Mouse (Mus musculus) liver, adult 2 months (tissue): ENCODE data around the gene Hils1. TPM values are rescaled to one million over a fixed set of nuclear protein-coding genes. Genes with fewer than 3 reads are reported as not detected.

Source experiments
- DNase-seq: peaks from one replicate; pipeline ENCODE4 v3.0.0-alpha.2; 2011; ENCODE audit warnings: low read depth, low spot score; ENCODE audit errors: extremely low read depth
- H3K27ac ChIP-seq: fragments of 200-500 bp; replicated peaks from 2 replicates; pipeline ENCODE4 v1.5.1; 2012; ENCODE audit warnings: low read depth, mild to moderate bottlenecking, control low read depth, inconsistent platforms, low read length; ENCODE audit not compliant: insufficient read depth
- H3K27me3 ChIP-seq: fragments of 200-500 bp; 2 replicates; pipeline ENCODE4 v1.6.1; 2012; ENCODE audit warnings: mild to moderate bottlenecking, moderate library complexity, low read length, inconsistent platforms; ENCODE audit not compliant: control insufficient read depth, insufficient read depth
- H3K36me3 ChIP-seq: fragments of 200-500 bp; 2 replicates; pipeline ENCODE4 v1.6.1; 2012; ENCODE audit warnings: low read length, inconsistent platforms; ENCODE audit not compliant: control insufficient read depth, insufficient read depth
- H3K4me1 ChIP-seq: fragments of 200-500 bp; 2 replicates; pipeline ENCODE4 v1.6.1; 2011; ENCODE audit warnings: low read length; ENCODE audit not compliant: control insufficient read depth, insufficient read depth
- H3K4me3 ChIP-seq: fragments of 200-500 bp; 2 replicates; pipeline ENCODE4 v1.5.1; 2011; ENCODE audit warnings: low read depth, mild to moderate bottlenecking, control low read depth, low read length, moderate library complexity; ENCODE audit not compliant: insufficient read depth
- H3K79me2 ChIP-seq: fragments of 200-500 bp; 2 replicates; pipeline ENCODE4 v1.6.1; 2012; ENCODE audit warnings: inconsistent platforms, mild to moderate bottlenecking, low read length, moderate library complexity; ENCODE audit not compliant: control insufficient read depth, insufficient read depth
- H3K9ac ChIP-seq: fragments of 200-500 bp; 2 replicates; pipeline ENCODE4 v1.6.1; 2012; ENCODE audit warnings: low read depth, mild to moderate bottlenecking, control low read depth, inconsistent platforms, low read length
- CTCF ChIP-seq: fragments of 200-500 bp; IDR thresholded peaks from 2 replicates; pipeline ENCODE4 v1.5.1; 2011; ENCODE audit warnings: low read depth, low read length, control low read depth
- POLR2A ChIP-seq: fragments of 200-500 bp; IDR thresholded peaks from 2 replicates; pipeline ENCODE4 v1.6.1; 2011; ENCODE audit warnings: low read length, control low read depth; ENCODE audit not compliant: insufficient read depth; ENCODE audit errors: extremely low read depth
- WGBS: fragments of 180-500 bp; shearing (Covaris S2); methylation state at CpG from one replicate; pipeline ENCODE4 v1.1.7; 2018; 5-methylcytosine and 5-hydroxymethylcytosine counted together
- polyA plus RNA-seq: library from polyadenylated mRNA; depleted of rRNA; stranded (reverse); fragments of >200 nt; gene quantifications from 2 replicates; pipeline ENCODE4 v1.2.3, GENCODE M21; 2012
- total RNA-seq: library from RNA; depleted of rRNA; stranded (reverse); fragments of >200 nt; gene quantifications from 2 replicates; pipeline ENCODE4 v1.2.3, GENCODE M21; 2014

Hils1 gene
- total and polyA plus RNA-seq, 2 experiments: not detected

DNA sequence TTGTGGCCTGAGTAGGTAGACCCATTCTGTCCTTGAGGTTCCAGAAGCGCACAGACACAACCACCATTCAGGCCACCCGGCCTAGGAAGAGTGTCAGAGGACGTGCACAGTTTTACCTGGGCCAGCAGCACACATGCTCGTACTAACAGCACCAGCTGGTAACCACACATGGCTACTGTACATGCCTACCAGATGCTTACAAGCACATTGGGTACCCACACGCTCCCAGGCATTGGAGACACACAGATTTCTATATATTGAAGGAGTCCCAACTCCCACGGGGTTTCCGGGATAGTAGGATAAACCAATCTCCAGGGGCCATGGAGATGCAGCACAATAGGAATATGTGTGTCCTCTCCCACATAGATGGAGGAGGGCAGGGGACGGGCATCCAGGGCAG, 35.3 kb downstream of the Hils1 start:
- Histone ChIP-seq H3K27me3 (no peaks in the 10 kb centered on the region), H3K79me2 (no peaks in the 10 kb centered on the region), H3K4me1 (0 out of 2 replicates have a peak, but pooled peaks cover 3% of the 10 kb centered on the region), H3K36me3 (no peaks in the 10 kb centered on the region), H3K4me3 (no peak overlapping the region), H3K27ac (no peak overlapping the region), H3K9ac (no peak overlapping the region)
- WGBS: 92% methylated on average over 8 of the region's 8 CpGs
- DNase-seq: no peak
- TF ChIP-seq CTCF (no peak), POLR2A (no peak)

DNA sequence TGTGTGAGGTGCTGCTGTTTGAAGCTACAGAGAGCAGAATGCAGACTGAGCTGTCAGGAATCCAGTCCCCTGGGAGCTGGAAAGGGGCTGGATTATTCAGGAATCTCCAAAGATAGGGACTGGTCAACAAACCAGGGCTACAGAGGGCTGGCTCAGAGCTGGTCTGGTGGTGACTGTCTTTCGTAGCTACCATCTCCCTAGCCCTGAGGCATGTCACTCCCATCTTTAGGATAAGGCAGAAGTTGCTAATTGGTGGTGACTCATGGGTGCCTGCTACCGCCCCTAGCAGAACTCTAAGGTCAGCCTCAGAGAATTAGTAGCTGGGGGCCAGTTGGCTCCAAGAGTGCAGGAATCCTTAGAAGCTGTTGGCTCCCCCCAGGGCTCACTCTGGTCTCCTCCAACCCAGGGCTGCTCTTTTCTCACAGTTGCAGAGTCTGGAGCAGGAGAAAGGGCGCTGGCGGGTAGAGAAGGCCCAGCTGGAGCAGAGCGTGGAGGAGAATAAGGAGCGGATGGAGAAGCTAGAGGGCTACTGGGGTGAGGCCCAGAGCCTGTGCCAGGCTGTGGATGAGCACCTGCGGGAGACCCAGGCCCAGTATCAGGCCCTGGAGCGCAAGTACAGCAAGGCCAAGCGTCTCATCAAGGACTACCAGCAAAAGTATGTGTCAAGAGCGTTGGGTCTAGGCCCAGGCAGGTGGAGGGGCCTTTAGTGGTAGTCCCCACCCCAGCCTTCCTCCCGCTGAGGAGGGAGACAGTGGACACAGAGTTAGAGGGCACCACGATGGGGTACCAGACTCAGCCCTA, 36.9 kb downstream of the Hils1 start:
- no peaks in the 10 kb centered on the region for H3K79me2 ChIP-seq
- no peak for DNase-seq
- no peak overlapping the region for H3K9ac ChIP-seq
- no peaks in the 10 kb centered on the region for H3K36me3 ChIP-seq
- peaks cover under 1% of the 10 kb centered on the region; the same call in 1 of the 2 replicates for H3K27me3 ChIP-seq
- H3K4me3 ChIP-seq: no peak overlapping the region
- WGBS: 89% methylated on average over 12 of the region's 12 CpGs
- TF ChIP-seq POLR2A (no peak), CTCF (no peak)
- no peak overlapping the region for H3K27ac ChIP-seq
- H3K4me1 ChIP-seq: 0 out of 2 replicates have a peak, but pooled peaks cover 3% of the 10 kb centered on the region

DNA sequence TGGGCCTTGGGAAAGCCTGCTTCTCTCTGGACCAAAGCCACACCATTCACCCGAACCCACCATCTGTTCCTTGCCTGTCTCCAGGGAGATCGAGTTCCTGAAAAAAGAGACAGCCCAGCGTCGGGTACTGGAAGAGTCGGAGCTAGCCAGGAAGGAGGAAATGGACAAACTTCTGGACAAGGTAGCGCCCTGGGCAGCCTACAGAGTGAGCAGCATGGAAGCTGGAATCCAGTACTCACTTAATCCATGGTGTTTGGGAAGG, 37.5 kb downstream of the Hils1 start:
- 66% methylated on average over 6 of the region's 6 CpGs for WGBS
- no peaks in the 10 kb centered on the region for H3K36me3 ChIP-seq
- peaks cover 6% of the 10 kb centered on the region; the same call in 1 of the 2 replicates for H3K27me3 ChIP-seq
- no peak overlapping the region for H3K4me3 ChIP-seq
- no peak overlapping the region for H3K27ac ChIP-seq
- 0 out of 2 replicates have a peak, but pooled peaks cover 3% of the 10 kb centered on the region for H3K4me1 ChIP-seq
- no peak for DNase-seq
- TF ChIP-seq POLR2A: no peak
- no peak overlapping the region for H3K9ac ChIP-seq
- no peaks in the 10 kb centered on the region for H3K79me2 ChIP-seq

DNA sequence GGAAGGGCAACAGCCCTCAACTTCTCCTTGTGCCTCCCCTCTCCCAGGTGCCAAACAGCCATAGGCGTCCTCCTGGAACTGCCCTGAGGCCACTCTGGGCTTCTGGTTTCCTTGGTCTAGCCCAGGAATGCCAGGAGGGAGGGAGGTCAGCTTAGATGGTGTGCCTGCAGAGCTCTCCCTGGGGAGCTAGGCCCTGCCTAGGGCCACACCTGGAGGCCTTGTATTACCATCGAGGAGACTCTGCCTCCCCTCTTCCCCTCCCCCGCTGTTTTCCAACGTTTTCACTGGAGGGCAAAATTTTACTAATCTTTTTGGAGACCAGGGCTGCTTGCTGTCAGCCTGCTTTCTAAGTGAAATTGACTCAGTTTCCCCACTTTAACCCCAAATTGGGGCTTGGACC, 38.6 kb downstream of the Hils1 start:
- Histone ChIP-seq H3K27ac (no peak overlapping the region), H3K27me3 (peaks cover 6% of the 10 kb centered on the region; the same call in 1 of the 2 replicates), H3K9ac (no peak overlapping the region), H3K36me3 (no peaks in the 10 kb centered on the region), H3K79me2 (no peaks in the 10 kb centered on the region), H3K4me1 (0 out of 2 replicates have a peak, but pooled peaks cover 3% of the 10 kb centered on the region), H3K4me3 (no peak overlapping the region)
- no peak for DNase-seq
- TF ChIP-seq CTCF (no peak), POLR2A (no peak)
- 44% methylated on average over 4 of the region's 4 CpGs for WGBS

DNA sequence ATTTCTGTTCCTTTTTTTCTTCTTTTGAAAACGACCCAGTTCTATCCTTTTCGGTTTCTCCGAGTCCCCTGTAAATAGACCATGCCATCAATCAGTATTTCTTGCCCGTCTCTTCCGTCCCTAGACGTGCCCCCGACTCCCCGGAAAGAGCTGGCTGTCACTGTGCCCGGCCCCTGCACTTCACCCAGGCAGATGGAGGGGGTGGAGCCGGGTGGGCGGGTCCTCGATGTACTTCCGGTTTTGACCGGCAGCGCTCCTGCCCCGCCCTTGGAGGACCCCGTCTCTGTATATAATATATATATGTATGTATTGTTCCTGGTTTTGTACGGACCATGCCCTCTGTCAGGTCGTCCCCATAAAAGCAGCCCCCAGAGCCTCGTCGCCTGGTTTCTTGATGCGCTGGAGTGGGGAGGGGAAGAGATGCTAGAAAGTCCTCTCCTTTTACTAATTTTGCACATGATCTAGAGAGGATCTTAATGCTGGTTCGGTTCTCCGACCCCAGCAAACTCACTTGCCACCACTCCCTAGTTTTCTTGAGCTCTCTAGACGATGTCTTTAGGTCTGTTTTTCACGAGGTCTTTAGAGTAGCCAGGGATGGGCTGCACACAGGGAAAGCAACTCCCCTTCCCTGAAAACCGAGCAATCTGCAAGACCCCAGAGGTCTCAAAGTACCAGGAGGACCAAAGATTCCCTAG, 39.3 kb downstream of the Hils1 start:
- no peaks in the 10 kb centered on the region for H3K79me2 ChIP-seq
- DNase-seq: no peak
- 0 out of 2 replicates have a peak, but pooled peaks cover 3% of the 10 kb centered on the region for H3K4me1 ChIP-seq
- TF ChIP-seq CTCF: no peak
- no peak for TF ChIP-seq POLR2A
- WGBS: 3% methylated on average over 27 of the region's 27 CpGs
- H3K27ac ChIP-seq: no peak overlapping the region
- peaks cover 6% of the 10 kb centered on the region; the same call in 1 of the 2 replicates for H3K27me3 ChIP-seq
- no peaks in the 10 kb centered on the region for H3K36me3 ChIP-seq
- peak overlapping the region; percentile 35; the same call in 1 of the 2 replicates for H3K9ac ChIP-seq
- H3K4me3 ChIP-seq: peak overlapping the region; percentile 23

DNA sequence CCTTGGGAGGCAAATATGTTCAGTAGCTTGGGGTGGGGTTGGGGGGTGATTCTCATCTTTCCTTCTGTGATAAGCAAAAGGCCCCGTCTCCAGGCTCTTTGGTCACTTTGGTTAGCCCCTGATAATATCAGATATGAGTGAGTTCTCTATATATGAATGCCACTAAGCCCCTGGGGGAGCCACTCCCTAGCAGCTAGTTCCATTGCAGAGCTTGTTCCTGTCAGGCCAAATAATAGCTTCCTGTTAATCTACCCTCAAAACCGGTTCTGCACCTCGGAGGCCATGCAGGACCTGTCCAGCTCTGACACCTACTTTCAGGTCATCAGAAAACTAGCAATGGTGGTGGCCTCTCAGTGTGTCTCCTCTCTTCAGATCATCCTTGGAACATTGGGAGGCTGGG, 40.0 kb downstream of the Hils1 start:
- WGBS: 66% methylated on average over 3 of the region's 3 CpGs
- TF ChIP-seq POLR2A (no peak), CTCF (no peak)
- no peaks in the 10 kb centered on the region for H3K36me3 ChIP-seq
- no peaks in the 10 kb centered on the region for H3K79me2 ChIP-seq
- 0 out of 2 replicates have a peak, but pooled peaks cover 3% of the 10 kb centered on the region for H3K4me1 ChIP-seq
- peaks cover 6% of the 10 kb centered on the region; the same call in 1 of the 2 replicates for H3K27me3 ChIP-seq
- no peak overlapping the region for H3K9ac ChIP-seq
- H3K4me3 ChIP-seq: no peak overlapping the region
- H3K27ac ChIP-seq: no peak overlapping the region
- no peak for DNase-seq
